Mouse (Mus musculus): ENCODE results near the gene Pdilt. TPM values are rescaled to one million over a fixed set of nuclear protein-coding genes. Genes with fewer than 3 reads are reported as not detected.

The Pdilt gene
- polyA plus RNA-seq, 1 experiment from 2014 or later = not detected

DNA sequence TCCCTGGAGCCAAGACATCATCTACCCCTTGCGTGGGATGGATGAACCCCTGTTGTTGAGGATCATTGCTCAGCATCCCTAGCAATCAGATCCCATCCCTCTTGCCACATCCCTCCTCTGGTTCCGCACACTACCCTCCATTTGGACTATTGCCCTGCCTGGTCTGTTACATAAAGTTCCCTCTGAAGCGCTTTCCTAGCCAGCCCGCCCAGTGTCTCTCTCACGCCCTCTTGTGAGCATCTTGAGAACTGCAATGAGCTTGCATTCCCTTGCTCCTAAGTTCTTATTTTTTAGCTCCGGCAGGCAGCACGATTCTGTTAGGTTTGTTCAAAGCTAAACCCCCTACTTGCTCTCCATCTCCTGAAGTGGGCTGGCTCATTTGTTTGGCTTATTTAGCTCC is 10.2 kb downstream of the Pdilt start:
- no peak for DNase-seq (ENCODE audit: low spot score)

DNA sequence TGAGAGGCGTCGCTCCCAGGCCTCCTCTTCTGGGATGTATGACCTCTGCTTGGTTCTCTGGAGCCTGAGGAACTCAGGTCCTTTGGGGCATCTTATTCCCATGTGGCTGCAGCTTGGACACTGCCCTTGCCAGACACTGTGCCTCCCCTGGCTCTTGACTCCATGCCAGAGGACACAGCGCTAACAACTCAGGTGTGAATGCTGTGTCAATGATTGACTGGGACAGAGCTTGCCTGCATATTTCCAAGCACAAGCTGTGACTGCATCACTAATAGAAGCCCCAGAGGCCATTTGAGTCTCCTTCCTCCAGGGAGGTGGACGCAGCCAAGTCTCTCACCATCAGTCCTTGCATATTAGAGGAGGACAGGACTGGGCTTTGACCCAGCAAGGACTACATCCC is 12.1 kb downstream of the Pdilt start:
- no peak for DNase-seq (ENCODE audit: low spot score)

DNA sequence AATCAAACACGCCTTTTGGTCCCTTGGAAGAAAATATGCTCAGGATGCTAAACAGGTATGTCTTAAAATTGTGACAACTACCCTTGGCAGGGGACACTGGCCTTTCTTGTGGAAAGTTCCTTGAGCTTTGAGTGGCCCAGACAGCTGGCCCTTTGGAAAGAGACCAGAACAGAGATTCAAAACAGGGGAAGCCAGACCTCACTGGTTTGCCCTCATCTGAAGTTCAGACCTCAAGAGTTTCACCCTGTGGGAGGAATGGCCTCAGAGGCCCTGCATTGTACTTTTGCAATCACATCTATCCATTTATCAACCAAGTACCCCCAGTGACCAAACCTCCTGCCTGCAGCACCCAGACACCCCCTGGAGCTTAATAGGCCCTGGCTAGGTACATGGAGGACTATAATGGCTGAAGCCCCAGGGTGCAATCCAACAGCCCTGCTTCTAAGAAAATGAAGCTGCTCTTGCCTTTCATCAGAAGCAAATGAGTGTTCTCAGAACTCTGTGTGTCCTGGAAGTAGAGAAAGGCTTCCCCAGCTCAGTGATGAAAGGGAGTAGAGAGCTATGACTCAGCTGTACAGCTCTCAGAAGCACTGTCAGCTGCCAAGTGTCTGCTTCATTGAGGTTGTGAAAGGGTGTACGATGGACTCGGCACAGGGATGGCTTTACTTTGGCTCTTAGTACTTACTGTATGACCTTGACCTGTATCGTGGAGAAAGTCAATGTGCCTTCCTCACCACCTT is 33.1 kb downstream of the Pdilt start:
- DNase-seq (ENCODE audit: low spot score) = no peak

DNA sequence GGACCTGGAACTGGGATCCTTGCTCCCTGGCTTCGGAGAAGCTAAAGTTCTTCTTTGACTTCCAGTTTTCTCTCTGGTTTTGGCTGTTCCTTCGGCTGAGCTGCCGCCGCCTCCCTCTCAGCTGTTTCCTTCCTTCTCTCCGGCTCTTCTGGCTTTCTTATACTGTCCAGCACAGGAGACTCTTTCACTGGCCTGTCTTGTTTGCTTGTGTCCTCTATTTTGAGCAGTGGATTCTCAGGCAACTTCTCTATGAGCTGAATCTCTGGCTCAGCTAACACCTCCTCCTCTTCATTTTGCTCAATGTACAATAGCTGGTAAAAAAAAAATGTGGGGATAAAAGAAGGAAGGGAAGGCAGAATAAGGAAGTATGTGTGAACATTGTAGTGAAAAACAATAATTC is 36.6 kb downstream of the Pdilt start:
- DNase-seq (ENCODE audit: low spot score) = no peak

DNA sequence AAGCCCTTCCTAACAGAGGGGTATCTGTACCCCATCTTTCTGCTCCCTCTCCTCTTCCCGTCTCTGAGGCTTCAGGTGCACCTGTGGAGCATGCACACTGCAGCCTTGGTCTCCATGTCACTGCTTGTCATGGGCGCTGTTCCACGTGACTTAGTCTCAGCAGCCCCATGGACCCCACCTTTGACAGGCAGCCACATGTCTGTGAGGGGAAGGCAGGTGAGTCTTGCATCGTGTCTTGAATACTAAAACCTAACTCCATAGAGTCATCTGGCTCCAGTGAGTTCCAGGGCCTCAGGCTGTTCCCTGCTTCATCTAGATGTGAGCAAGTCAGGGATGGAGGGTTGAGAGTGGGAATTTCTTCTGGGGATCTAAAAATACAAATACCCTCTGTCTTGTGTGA is 39.1 kb downstream of the Pdilt start:
- DNase-seq (ENCODE audit: low spot score) = no peak

DNA sequence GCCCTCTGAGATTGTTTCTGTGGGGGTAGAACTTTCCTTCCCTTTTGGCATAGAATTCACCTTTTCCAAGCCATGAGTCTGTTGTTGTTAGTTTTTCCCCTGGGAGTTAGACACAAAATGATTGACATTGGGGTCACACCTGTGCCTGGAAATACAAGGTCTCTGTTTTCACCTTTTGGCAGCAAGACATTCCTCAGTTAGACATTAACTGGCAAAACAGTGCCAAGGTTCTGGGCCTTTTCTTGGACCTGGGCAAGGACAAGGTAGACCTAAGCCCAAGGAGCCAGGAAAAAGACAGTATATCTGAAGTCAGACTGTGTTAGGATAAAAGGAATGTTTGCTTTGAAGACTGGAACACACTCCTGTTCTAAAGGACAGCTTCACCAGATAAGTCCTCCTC is 44.0 kb downstream of the Pdilt start, which contains the start of gene Umod:
Umod (minus strand) TSS at position 27 of the 400 bp plus-strand sequence.
- no peak for DNase-seq (ENCODE audit: low spot score)

DNA sequence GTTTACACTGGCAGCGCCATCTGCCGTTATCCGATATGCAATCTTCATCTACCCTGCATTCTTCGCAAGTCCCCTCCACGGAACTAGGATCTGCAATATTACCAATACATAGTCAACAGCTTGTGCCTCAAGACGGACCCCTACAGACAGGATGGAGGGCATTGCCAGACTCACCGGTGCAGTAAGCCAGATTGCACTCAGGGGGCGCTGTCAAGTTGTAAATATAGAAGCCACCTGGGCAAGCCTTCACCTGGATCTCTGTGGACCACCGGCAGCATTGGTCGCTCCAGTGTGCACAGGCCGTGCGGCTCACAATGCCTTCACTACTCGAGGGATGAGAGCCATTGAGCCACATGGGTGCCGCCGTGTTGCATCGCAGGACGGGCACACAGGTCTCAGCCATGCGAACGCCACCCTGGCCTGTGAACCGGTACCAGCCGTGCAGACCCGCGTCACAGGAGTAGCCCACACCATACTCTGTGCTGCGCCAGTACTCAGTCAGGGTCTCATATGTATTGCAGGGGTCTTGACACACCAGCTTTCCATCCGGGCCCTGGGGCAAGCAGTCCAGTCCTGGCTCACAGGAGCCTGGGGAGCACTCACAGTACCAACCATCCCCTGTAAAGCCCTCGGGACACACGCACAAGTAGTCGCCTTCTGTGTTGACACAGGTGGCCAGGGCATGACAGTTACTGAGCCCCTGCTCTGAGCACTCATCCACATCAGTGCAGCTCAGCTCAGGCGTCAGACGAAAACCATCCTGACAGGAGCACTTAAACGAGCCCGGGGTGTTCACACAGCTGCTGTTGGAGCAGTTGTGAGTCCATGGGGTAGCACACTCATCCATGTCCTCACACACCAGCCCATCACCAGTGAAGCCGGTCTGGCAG is 46.5 kb downstream of the Pdilt start:
- DNase-seq (ENCODE audit: low spot score) = no peak

DNA sequence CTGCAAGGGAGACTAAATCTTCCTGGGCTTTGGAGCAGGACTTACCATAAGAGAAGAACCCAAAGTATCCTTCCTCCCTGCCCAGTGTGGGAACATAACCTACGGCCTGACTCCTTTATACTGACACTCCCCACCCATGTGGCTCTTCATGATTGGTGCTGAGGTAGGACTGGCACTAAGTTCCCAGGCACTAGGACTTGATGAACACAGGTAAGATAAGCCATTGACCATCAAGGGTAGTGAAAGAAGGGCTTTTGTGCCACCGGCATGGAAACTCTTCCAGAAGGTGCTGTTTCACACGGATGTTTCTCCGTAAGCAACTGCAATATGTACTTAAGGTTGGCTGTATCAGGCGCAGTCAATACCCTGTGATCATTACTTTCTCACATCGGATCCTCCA is 64.1 kb downstream of the Pdilt start, which contains the start of gene Gp2:
Gp2 (minus strand) TSS at position 101 of the 400 bp plus-strand sequence.
- no peak for DNase-seq (ENCODE audit: low spot score)

DNA sequence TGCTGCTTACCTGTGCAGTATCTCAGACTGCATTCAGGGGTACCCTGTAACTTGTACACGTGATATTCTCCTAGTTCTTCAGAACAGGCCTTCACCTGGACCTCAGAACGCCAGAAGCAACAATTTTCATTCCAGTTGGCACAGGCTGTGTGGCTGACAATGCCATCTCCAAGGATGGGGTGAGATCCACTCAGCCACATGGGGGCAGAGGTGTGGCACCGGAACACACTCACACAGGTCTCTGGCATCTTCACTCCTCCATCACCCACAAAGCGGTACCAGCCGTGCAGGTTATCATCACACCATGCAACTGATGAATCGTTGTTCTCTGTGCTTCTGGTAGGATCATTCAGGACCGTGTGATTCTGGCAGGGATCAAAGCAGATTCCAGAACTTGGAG is 69.1 kb downstream of the Pdilt start:
- DNase-seq (ENCODE audit: low spot score) = no peak

DNA sequence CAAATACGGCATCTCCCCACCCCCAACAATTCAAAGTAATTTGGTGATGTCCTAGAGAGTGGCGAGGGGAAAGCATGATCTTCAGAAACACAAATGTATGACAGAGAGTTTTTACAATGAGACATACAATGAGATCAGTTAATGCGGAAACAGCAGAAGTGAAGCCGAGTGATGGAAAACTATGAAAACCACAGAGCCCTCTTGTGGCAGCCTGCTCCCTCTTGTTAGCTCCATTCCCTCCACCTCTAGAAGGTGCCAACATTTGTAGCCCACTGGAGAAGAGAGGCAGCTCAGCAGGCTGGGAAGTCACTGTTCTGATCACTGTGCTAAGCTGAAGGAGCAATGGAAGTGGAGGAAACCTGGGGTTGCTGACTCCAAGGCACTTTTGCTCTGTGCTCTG is 79.4 kb downstream of the Pdilt start:
- DNase-seq (ENCODE audit: low spot score) = no peak

DNA sequence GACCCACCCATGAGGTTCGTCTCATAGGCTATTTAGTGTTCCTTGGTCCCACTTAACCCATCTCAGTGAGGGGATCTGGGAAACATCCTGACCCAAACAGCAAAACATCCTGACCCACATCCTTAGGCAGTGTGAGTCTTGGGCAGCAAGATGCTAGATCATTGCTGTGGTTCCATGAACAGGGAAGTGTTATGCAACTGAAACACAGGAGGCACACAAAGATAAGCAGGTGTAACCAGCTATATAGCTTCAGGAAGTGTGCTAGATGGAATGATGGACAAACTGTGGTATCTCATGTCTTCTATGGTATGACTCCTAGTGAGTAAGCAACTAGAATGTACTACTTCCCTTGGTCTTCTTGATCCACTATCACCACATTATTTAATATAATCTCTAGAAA is 81.4 kb downstream of the Pdilt start:
- no peak for DNase-seq (ENCODE audit: low spot score)

Other genes starting within 250 kb of the Pdilt start
- 3.3 and 4.4 TPM in 2 replicates for gene Gp2, start 64.2 kb downstream of the Pdilt start, polyA plus RNA-seq (2015; fragmentation: Nextera tagmentation; extraction: Ambion mirVana)
- 0.22 and 0.24 TPM in 2 replicates for gene Umod, start 44.2 kb downstream of the Pdilt start, polyA plus RNA-seq (2015; fragmentation: Nextera tagmentation; extraction: Ambion mirVana)
- gene Acsm5, start 4.0 kb downstream of the Pdilt start, polyA plus RNA-seq (2015; fragmentation: Nextera tagmentation; extraction: Ambion mirVana) = not detected in 2 replicates
- gene Acsm2, start 30.9 kb upstream of the Pdilt start, polyA plus RNA-seq (2015; fragmentation: Nextera tagmentation; extraction: Ambion mirVana) = not detected in 2 replicates
- gene Acsm1, start 83.5 kb upstream of the Pdilt start, polyA plus RNA-seq (2015; fragmentation: Nextera tagmentation; extraction: Ambion mirVana) = 0.13 TPM in 1 of 2 replicates, not detected in the other
- 0.07 and 0.08 TPM in 2 replicates for gene Acsm4, start 166.5 kb upstream of the Pdilt start, polyA plus RNA-seq (2015; fragmentation: Nextera tagmentation; extraction: Ambion mirVana)
- gene Thumpd1, start 197.3 kb upstream of the Pdilt start, polyA plus RNA-seq (2015; fragmentation: Nextera tagmentation; extraction: Ambion mirVana) = 84.6 and 85.9 TPM in 2 replicates
- 0.08 and 0.09 TPM in 2 replicates for gene Acsm3, start 237.4 kb upstream of the Pdilt start, polyA plus RNA-seq (2015; fragmentation: Nextera tagmentation; extraction: Ambion mirVana)